Mouse (Mus musculus) layer of hippocampus, adult 9-11 months (tissue): Measurements from ENCODE around the gene Gucy1b1.

Experiments
- DNase-seq: peaks from one replicate; pipeline ENCODE4 v3.0.0; 2022

The Gucy1b1 gene

GRCm38 (mm10) chr3:82030008-82030748, 44.3 kb downstream of the Gucy1b1 start:
- DNase-seq = no peak

GRCm38 (mm10) chr3:82029229-82029628, 45.3 kb downstream of the Gucy1b1 start:
- DNase-seq = peak; percentile 26

GRCm38 (mm10) chr3:82027286-82027685, 47.2 kb downstream of the Gucy1b1 start:
- no peak for DNase-seq

- DNase-seq = no peak
These were observed 51.4 kb downstream of the Gucy1b1 start for GRCm38 (mm10) chr3:82023065-82023464.

- no peak for DNase-seq
These were observed 52.0 kb downstream of the Gucy1b1 start for GRCm38 (mm10) chr3:82022421-82022920.

- DNase-seq = no peak
These were observed 60.3 kb downstream of the Gucy1b1 start for GRCm38 (mm10) chr3:82014148-82014703.

- DNase-seq = no peak
These were observed 67.5 kb downstream of the Gucy1b1 start for GRCm38 (mm10) chr3:82007002-82007401.

- peak; percentile 45 for DNase-seq
These were observed 78.5 kb downstream of the Gucy1b1 start for GRCm38 (mm10) chr3:81995988-81996387.

- DNase-seq = no peak
These were observed 79.1 kb downstream of the Gucy1b1 start for GRCm38 (mm10) chr3:81995371-81995770.

- no peak for DNase-seq
These were observed 84.0 kb downstream of the Gucy1b1 start for GRCm38 (mm10) chr3:81990531-81990930.

GRCm38 (mm10) chr3:81989692-81990141, 84.8 kb downstream of the Gucy1b1 start:
- DNase-seq = no peak

- DNase-seq = no peak
These were observed 86.9 kb downstream of the Gucy1b1 start for GRCm38 (mm10) chr3:81987628-81988027.

- no peak for DNase-seq
These were observed 88.4 kb downstream of the Gucy1b1 start for GRCm38 (mm10) chr3:81986103-81986502.

GRCm38 (mm10) chr3:81985100-81985499, 89.4 kb downstream of the Gucy1b1 start:
- DNase-seq = peak; percentile 34

- DNase-seq = no peak
These were observed 91.2 kb downstream of the Gucy1b1 start for GRCm38 (mm10) chr3:81983120-81983895.
